Mouse (Mus musculus): ENCODE measurements around the gene Rpl36-ps4. TPM values are rescaled to one million over a fixed set of nuclear protein-coding genes. Genes with fewer than 3 reads are reported as not detected.

Rpl36-ps4 gene
- polyA plus RNA-seq, 1 experiment: not detected

DNA sequence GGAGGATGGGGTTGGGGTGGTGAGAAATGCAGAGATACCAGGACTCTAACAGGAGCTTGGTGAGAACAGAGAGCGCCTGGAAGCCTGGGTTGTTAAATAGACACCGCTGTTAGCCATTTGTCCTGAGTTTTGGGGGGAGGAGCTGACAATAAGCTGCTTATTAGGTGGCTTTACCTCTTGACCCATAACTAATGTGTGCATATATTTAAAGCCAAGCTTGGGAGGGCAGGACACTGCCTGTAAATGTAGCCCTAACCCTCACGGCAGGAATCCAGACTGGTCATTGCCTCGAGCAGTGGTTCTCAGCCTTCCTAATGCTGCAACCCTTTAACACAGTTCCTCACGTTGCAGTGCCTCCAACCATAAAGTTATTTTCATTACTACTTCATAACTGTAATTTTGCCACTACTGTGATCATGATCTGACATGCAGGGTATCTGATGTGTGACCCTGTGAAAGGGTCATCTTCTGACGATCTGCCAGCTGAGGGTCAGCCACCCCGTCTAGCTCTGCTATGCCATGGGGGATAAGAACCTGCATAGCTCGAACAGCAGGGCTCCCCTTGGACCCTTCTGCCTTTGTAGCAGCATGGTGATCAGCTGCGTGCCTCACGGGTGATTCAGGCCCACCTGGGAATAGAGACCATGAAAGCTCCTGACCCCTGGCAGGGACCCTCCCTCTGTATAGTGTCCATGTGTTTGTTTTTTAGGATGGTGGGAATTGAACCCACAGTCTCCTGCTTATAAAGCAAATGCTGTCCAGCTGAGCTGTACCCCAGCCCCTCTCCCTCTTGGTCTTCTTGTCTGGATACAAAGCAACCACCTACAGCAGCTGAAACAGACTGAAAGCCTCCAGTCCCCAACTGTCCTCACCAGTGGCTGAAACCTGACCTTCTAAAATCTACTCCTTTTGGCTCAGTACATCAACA is 42.0 kb upstream of the Rpl36-ps4 start:
- H3K4me1 ChIP-seq (ENCODE audit: control insufficient read depth, insufficient read depth, low read length): no peaks in the 10 kb centered on the region
- no peak overlapping the region for H3K4me3 ChIP-seq (ENCODE audit: insufficient read depth, low read length)
- H3K27ac ChIP-seq (ENCODE audit: insufficient read depth, low read length): no peak overlapping the region
- no peak for TF ChIP-seq CTCF (IDR thresholded peaks at IDR 0.05; ENCODE audit: borderline replicate concordance, insufficient read depth, low read length)
- no peak for TF ChIP-seq POLR2A (IDR thresholded peaks at IDR 0.05; ENCODE audit: low read depth, low read length)

DNA sequence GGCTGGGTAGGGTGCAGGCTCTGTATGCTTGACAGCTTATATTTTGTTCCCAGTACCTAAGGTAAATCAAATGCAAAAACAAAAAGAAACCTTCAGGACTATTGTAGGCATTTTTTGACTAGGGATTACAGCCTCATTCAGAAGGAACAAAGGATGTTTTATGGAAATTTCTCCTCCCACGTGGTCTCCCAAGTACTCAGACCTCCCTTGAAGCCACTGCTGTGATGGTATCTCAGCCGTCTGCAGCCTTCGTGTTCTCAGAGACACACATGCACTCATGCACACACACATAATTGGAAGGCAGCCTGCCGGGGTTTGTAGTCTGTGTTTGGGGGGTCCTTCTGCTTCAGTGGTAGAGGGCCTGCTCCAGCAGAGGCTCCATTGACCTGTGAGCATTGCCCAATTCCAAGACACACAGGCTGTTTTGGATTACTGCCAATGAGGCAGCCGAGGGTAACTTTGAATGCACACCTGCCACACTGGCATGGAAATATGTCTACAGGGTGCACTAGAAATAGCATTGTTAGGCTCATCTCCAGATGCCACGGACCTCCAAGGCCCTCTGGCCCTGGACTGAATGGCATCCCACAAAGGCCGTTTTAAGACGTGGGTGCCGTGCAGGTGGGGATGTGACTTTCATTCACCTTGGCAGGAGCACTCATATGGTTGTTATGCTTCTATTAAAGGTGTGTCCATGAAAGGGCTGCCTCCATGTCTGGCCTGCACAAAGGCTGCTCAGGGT is 41.1 kb upstream of the Rpl36-ps4 start:
- Histone ChIP-seq H3K4me1 (ENCODE audit: control insufficient read depth, insufficient read depth, low read length) (no peaks in the 10 kb centered on the region), H3K27ac (ENCODE audit: insufficient read depth, low read length) (no peak overlapping the region), H3K4me3 (ENCODE audit: insufficient read depth, low read length) (no peak overlapping the region)
- TF ChIP-seq POLR2A (IDR thresholded peaks at IDR 0.05; ENCODE audit: low read depth, low read length): no peak
- no peak for TF ChIP-seq CTCF (IDR thresholded peaks at IDR 0.05; ENCODE audit: borderline replicate concordance, insufficient read depth, low read length)

DNA sequence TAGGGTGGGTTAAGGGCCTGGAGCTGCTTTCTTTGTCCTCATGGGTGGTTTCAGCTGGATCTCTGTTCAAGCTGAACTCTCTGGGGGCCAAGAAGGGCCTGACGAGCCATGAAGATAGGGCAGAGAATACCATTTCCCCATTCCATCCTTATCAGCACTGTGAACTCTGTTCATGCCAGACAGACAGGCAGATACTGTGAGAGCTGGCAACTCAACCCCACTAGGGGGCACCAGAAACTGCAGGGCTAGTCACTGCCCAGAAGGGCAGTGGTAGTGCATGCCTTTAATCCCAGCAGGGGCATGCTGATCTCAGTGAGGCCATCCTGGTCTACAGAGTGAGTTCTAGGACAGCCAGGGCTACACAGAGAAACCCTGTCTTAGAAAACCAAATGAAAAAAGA is 38.2 kb upstream of the Rpl36-ps4 start:
- H3K4me3 ChIP-seq (ENCODE audit: insufficient read depth, low read length): no peak overlapping the region
- no peak overlapping the region for H3K27ac ChIP-seq (ENCODE audit: insufficient read depth, low read length)
- H3K4me1 ChIP-seq (ENCODE audit: control insufficient read depth, insufficient read depth, low read length): no peaks in the 10 kb centered on the region
- TF ChIP-seq CTCF (IDR thresholded peaks at IDR 0.05; ENCODE audit: borderline replicate concordance, insufficient read depth, low read length) (no peak), POLR2A (IDR thresholded peaks at IDR 0.05; ENCODE audit: low read depth, low read length) (no peak)

DNA sequence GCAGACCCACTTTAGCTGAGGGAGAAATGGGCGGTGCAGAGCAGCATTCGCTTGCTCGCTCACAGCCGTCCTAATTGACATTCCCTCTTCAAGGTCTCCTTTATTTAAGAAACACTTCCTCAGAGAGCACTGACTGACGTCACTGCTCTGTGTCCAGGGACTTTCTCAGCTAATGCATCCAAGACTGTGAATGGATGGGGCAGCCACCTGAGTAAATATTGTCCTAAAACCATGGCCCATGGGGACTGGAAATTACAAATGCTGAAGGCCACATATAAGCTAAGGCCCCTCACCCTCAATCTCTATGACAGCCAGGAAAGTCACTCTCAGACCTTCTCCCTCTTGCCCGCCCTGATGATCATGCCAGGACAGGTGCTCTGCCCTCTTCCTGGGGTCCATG is 23.6 kb upstream of the Rpl36-ps4 start:
- H3K4me3 ChIP-seq (ENCODE audit: insufficient read depth, low read length): no peak overlapping the region
- H3K4me1 ChIP-seq (ENCODE audit: control insufficient read depth, insufficient read depth, low read length): no peaks in the 10 kb centered on the region
- no peak for TF ChIP-seq POLR2A (IDR thresholded peaks at IDR 0.05; ENCODE audit: low read depth, low read length)
- no peak overlapping the region for H3K27ac ChIP-seq (ENCODE audit: insufficient read depth, low read length)

DNA sequence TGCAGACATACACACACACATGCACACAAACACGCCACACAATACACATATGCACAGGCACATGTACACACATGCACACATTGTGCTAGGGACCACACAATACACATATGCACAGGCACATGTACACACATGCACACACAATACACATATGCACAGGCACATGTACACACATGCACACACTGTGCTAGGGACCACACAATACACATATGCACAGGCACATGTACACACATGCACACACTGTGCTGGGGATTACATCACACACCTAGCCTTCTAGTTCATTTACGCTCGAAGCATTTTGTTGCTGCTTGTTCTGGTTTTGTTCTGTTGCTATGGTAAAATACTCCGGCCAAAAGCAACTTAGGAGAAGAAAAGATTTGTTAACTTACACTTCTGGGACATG is 20.1 kb upstream of the Rpl36-ps4 start:
- no peak overlapping the region for H3K4me3 ChIP-seq (ENCODE audit: insufficient read depth, low read length)
- TF ChIP-seq POLR2A (IDR thresholded peaks at IDR 0.05; ENCODE audit: low read depth, low read length): no peak
- TF ChIP-seq CTCF (IDR thresholded peaks at IDR 0.05; ENCODE audit: borderline replicate concordance, insufficient read depth, low read length): no peak
- no peak overlapping the region for H3K27ac ChIP-seq (ENCODE audit: insufficient read depth, low read length)
- no peaks in the 10 kb centered on the region for H3K4me1 ChIP-seq (ENCODE audit: control insufficient read depth, insufficient read depth, low read length)

DNA sequence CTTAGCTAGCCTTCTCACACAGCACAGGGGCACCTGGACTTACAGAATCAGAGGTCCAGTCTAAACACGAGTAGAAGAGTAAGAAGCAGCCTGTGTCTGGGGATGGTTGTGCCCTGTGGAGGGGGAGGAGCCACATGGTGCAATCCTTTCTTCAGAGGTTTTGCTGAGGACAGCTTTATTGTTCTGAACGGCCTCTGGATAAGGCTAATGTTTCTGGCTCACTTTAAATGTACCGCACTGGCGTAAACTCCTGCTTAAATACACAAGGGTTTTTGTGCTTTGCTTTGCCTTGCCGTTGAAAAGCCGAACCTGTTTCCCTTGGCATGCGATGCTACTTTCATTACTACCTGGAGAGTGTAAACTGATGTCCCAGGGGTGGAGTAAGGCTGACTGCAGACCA is 19.6 kb upstream of the Rpl36-ps4 start:
- no peak for TF ChIP-seq CTCF (IDR thresholded peaks at IDR 0.05; ENCODE audit: borderline replicate concordance, insufficient read depth, low read length)
- no peak for TF ChIP-seq POLR2A (IDR thresholded peaks at IDR 0.05; ENCODE audit: low read depth, low read length)
- Histone ChIP-seq H3K4me3 (ENCODE audit: insufficient read depth, low read length) (no peak overlapping the region), H3K4me1 (ENCODE audit: control insufficient read depth, insufficient read depth, low read length) (no peaks in the 10 kb centered on the region), H3K27ac (ENCODE audit: insufficient read depth, low read length) (no peak overlapping the region)

DNA sequence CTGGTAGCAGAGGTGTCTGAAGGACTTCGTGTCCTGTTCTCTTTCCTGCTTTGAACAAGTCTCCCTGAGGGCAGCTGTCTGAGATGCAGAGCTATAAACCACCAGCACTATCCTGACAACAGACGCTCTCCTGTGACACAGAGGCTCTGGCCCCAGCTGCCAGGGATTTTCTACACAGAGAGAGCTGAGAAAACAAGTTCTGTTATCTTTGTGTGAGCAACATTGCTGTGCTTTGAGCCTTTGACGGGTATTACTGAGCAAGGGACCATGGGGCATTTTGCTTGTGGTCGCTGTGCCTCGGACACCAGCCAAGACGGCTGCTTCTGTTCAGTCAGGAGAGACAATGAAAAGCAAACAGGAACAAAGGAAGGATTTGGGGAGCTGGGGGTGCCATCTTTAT is 17.6 kb upstream of the Rpl36-ps4 start:
- TF ChIP-seq POLR2A (IDR thresholded peaks at IDR 0.05; ENCODE audit: low read depth, low read length) (no peak), CTCF (IDR thresholded peaks at IDR 0.05; ENCODE audit: borderline replicate concordance, insufficient read depth, low read length) (no peak)
- H3K4me3 ChIP-seq (ENCODE audit: insufficient read depth, low read length): no peak overlapping the region
- no peaks in the 10 kb centered on the region for H3K4me1 ChIP-seq (ENCODE audit: control insufficient read depth, insufficient read depth, low read length)
- H3K27ac ChIP-seq (ENCODE audit: insufficient read depth, low read length): no peak overlapping the region

DNA sequence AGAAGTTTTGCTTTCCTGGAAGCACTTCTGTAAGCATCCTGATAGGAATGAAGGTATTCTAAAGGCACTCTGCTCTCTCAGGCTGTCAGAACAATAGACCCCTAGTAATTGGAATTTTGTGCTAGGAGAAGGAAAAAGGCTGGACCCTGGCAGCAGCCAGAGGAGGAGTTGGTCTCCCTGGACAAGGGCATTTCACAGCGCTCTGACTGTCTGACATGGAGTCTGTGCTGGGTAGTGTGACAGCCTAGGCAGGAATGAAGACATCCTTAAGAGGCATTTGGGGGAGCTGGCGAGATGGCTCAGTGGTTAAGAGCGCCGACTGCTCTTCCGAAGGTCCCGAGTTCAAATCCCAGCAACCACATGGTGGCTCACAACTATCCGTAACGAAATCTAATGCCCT is 17.1 kb upstream of the Rpl36-ps4 start:
- TF ChIP-seq POLR2A (IDR thresholded peaks at IDR 0.05; ENCODE audit: low read depth, low read length) (no peak), CTCF (IDR thresholded peaks at IDR 0.05; ENCODE audit: borderline replicate concordance, insufficient read depth, low read length) (no peak)
- H3K4me3 ChIP-seq (ENCODE audit: insufficient read depth, low read length): no peak overlapping the region
- no peaks in the 10 kb centered on the region for H3K4me1 ChIP-seq (ENCODE audit: control insufficient read depth, insufficient read depth, low read length)
- no peak overlapping the region for H3K27ac ChIP-seq (ENCODE audit: insufficient read depth, low read length)

DNA sequence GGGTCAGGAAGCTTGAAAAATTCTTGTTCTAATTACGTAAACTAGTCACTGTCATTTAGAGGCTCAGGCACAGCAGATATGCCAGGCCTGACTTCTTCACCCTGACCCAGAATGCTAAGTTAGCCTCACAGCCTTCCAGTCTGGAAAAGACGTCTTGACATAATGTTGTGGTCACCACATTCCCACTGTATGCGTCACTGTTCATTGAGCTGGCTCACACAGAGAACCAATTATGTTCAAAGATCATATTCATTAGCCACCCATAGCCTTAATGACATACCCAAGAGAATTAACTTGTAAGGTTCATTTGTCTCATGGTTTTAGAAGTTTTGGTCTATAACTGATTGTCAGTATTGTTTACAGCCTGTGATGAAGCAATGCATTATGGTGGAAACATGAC is 5.4 kb upstream of the Rpl36-ps4 start:
- H3K27ac ChIP-seq (ENCODE audit: insufficient read depth, low read length): no peak overlapping the region
- H3K4me3 ChIP-seq (ENCODE audit: insufficient read depth, low read length): no peak overlapping the region
- no peaks in the 10 kb centered on the region for H3K4me1 ChIP-seq (ENCODE audit: control insufficient read depth, insufficient read depth, low read length)
- TF ChIP-seq CTCF (IDR thresholded peaks at IDR 0.05; ENCODE audit: borderline replicate concordance, insufficient read depth, low read length): no peak

DNA sequence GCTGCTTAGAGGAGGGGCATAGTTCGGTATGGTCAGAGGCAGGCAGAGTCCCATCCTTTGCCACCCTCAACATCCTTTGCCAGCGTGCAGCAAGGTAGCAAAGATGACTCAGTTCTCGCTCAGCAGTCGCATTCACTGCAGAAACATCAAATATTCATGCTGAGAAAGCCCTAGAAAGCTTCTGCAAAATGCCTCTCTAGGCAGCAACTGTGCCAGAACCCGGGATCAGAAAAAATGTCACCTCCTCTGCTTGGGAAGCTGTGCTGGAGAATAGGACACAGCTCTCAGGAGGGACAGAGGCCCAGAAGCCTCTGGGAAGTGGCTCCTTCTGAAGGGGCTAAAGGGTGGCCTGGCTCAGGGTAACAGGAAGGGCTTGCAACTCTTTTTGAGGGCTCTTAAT is 2.7 kb upstream of the Rpl36-ps4 start:
- no peaks in the 10 kb centered on the region for H3K4me1 ChIP-seq (ENCODE audit: control insufficient read depth, insufficient read depth, low read length)
- TF ChIP-seq CTCF (IDR thresholded peaks at IDR 0.05; ENCODE audit: borderline replicate concordance, insufficient read depth, low read length): no peak
- TF ChIP-seq POLR2A (IDR thresholded peaks at IDR 0.05; ENCODE audit: low read depth, low read length): no peak
- no peak overlapping the region for H3K4me3 ChIP-seq (ENCODE audit: insufficient read depth, low read length)
- H3K27ac ChIP-seq (ENCODE audit: insufficient read depth, low read length): no peak overlapping the region

Measured in embryonic fibroblast, embryonic 13.5 days (primary cell).